Mouse (Mus musculus): Measurements from ENCODE around the gene Mrgprf.

Mrgprf gene

DNA sequence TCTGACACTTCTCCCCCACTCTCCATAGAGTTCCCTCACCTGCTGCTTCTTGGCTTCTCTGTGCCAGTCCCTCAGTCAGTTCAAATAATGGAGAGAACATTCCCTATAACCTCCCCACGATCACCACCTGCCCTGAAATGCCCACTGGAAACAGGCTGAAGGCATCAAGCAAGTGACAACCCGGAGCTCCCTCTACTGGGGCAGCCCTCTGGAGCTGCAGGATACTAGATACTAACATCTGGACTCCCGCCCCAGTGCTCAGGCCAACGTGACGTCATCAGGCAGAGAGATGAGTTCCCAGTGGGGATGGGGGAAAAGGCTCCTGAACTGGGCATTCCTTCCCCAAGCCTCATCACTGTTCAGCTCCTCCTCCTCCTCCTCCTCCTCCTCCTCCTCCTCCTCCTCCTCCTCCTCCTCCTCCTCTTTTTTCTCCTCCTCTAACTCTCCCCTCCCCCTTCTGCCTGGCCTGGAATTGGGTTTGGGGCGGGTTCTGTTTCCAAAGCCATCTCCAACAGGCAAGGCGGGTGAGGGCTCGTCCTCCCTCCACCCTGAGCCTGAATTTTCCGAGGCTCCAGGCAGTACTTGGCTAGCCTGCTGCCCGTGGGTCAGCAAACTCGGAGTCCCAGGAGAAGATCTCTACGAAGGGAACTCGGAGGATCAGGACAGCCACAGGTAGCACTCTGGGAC is at the start of gene Mrgprf:
TSS of gene Mrgprf (plus strand) at position 508 of the 687 bp plus-strand sequence.
- peak; percentile 83 for DNase-seq

DNA sequence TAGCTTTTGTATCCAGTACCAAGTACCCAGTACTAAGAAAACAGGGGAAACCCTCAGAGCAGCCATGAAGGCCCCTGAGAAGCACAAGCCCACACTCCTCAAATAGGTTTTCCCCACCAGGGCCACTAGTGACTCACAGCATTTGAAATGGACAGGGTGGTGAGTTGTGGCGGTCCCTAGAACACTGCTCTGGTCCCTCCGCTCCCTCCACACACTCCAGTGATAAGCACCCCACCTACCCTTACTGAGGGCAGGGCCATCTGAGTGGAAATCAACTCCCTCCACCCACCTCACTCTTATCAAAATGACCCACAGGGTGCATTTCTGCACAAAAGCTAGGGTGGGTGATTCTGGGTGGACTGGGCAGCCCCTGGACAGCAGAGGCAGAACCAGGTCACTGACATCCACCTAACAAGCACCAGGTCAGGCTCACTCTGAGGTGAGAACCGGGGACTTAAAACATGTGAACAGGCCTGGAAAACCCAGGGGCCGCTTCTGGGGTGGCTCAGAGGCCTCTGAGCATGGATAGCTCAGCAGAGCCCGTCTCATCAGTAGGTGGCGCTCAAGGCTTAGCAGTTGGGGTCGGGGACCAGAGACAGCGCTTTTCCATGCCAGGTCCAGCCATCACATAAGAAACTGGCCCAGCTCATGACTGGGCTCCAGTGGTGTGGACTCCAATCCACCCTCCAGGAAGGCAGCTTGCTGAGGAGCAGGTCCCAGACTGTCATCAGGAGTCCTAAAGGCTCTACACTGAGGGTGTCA is 47.7 kb upstream of the Mrgprf start:
- DNase-seq = peak; percentile 92

DNA sequence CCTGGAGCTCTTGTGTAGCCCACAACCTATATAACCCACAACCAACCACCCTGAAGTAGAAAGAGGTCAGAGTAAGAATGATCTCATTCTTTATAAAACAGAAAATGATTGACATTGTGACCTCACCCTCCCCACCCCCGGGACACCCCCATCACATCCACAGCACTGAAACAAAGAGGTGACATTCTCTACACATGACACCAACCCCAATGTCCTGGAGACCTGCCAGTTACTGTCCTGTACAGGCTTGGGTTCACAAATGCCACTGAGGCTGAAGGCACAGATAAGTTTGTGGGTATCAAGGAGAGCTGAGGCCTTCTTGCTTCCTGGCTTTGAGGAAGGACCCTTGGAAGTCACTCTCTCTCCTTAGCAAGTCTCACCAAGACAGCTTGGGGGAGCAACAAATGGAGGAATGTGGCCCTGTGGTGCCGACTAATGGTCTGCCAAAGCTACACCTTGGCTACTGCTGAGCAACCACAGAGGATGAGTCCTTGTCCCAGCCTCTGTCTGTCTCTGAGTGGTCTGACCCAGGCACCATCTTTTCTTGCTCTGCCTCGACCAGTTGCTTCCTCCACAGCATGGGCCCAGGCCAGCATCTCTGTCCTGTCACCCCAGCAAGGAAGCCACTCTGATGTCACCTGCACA is 46.5 kb upstream of the Mrgprf start:
- peak; percentile 40 for DNase-seq

GRCm38 (mm10) chr7:145256092-145256491 is 44.5 kb upstream of the Mrgprf start:
- peak; percentile 33 for DNase-seq

GRCm38 (mm10) chr7:145264202-145264601 is 36.4 kb upstream of the Mrgprf start:
- no peak for DNase-seq

- DNase-seq = no peak
These were observed 34.6 kb upstream of the Mrgprf start for GRCm38 (mm10) chr7:145266011-145266410.

- no peak for DNase-seq
These were observed 31.7 kb upstream of the Mrgprf start for GRCm38 (mm10) chr7:145268890-145269289.

GRCm38 (mm10) chr7:145270955-145271354 is 29.7 kb upstream of the Mrgprf start:
- DNase-seq = no peak

- no peak for DNase-seq
These were observed 25.1 kb upstream of the Mrgprf start for GRCm38 (mm10) chr7:145275488-145275887.

GRCm38 (mm10) chr7:145281396-145281795 is 19.2 kb upstream of the Mrgprf start:
- DNase-seq = no peak

GRCm38 (mm10) chr7:145283041-145283440 is 17.6 kb upstream of the Mrgprf start:
- no peak for DNase-seq

GRCm38 (mm10) chr7:145283487-145284187 is 17.0 kb upstream of the Mrgprf start, which contains the start of gene Tpcn2:
Gene Tpcn2, minus strand, starts transcription at chr7:145284011.
- peak; percentile 94 for DNase-seq

DNA sequence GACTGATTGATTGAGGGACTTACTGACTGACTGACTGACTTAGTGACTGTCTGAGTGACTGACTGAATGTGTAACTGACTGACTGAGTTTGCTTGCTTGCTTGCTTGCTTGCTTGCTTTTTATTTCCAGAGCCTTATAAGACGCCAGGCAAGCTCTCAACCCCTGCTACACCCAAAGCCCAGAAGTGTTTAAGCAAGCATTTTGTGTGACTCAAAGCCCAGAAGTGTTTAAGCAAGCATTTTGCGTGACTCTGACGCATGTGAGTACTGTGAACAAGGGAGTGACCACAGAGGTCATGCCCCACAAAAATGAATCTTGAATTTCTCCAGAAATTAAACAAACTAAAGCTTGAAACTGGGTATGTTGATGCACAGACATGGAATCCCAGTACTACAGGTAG is 16.3 kb upstream of the Mrgprf start:
- no peak for DNase-seq

DNA sequence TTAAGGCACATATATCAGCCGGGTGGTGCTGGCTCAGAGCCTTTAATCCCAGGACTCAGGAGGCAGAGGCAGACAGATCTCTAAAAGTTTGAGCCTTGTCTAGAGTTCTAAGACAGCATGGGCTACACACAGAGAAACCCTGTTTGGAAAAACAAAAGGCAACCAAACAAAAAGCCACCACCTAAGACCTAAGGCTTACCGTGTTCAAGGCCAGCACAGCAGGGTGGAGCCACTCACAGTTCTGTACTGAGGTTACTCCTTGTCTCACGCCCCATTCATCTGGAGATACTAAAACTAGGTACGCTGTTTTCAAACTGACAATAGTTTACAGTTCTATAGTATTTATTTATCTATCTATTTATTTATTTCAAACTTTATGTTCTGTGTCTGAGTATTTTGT is 15.2 kb upstream of the Mrgprf start:
- DNase-seq = no peak

DNA sequence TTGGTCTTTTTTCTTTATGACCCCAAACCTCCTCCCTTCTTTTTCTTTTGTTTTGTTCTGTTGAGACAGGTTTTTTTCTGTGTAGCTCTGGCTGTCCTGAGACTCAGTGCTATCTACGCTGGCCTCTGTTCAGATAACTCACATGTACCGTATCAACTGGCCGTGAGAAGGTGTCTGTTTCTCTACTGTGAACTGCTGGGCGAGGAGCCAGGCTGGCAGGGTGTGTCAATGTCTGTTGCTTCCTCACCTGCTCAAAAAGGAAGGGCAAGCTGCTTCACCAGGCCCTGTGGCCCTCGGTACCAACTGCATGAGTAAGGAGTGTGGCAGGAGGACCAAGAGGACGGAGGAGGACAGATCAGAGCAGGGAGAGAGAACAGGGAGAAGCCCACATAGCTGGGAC is 13.2 kb upstream of the Mrgprf start:
- peak; percentile 82 for DNase-seq

- DNase-seq = peak; percentile 70
These were observed 11.3 kb upstream of the Mrgprf start for GRCm38 (mm10) chr7:145289302-145289701.

- no peak for DNase-seq
These were observed 8.8 kb upstream of the Mrgprf start for GRCm38 (mm10) chr7:145291847-145292246.

- no peak for DNase-seq
These were observed 7.9 kb upstream of the Mrgprf start for GRCm38 (mm10) chr7:145292726-145293125.

DNA sequence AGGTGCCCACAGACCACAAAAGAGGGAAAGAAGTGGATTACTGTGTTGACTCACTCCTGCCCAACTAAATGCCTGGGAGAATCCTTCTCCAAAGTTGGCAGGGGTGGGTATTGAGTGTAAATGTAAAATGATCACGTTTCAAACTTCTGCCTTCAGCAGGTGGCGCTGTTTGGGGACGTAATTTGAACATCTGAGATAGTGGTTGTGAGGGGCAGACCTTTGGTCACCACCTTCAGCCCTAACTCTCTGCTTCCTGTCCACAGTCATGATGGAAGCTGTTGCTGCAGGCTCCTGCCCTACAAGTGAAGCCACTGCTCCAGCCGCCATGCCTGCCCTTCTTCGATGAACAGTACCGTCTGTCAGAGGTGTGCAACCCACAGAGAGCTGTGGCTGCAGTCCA is 6.8 kb upstream of the Mrgprf start:
- no peak for DNase-seq

GRCm38 (mm10) chr7:145298666-145299490 is 1.8 kb upstream of the Mrgprf start:
- peak; percentile 64 for DNase-seq

DNA sequence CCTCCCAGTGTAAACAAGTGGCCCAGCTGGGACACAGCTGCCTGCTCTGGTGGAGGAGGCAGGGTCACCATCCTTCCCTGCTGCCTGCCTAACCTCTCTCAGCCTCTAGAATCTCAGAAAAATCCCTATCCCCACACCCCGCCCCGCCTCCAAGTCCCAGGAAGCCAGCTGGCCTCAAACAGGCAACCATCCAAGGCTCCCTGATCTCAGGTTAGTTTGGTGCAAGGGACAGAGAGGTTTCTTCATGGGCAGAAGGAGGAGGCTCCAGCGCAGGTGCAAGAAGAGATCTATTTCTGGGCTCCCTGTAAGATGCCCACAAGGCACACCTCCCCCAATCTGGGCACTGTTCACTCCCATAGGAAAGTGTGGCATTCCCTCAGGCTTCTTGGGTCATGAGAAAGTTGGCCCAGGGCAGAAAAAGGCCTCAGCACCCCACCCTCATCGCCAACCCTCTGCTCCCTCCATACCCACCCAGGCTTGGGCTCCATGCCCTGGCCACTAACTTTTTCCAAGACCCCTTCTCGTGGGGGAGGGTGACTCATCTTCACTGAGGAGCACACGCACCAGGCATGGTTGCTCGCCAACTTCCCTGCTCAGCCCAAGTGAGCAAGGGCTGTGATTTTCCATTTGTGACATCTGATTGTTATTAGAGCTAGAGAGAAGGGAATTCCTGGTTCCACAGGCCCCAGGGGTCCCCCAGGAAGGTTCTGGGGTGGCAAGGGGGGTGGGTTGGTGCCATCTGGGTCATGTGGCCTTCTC is 887 bp upstream of the Mrgprf start:
- peak; percentile 87 for DNase-seq

DNA sequence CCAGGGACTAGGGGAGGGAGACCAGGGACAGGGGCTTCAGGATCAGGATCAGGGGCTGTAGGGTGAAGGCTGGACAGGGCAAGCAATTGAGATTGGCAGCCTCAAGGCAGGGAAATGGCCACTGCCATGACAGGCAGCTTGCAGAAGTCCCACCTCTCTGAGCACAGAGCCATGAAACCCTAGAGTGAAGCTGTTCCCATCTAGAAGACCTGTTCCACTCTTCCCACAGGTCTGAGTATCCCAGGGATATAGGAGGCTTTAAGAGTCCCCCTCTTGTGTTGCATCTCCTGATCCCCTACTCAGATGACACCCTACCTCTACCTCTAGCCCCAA is 346 bp downstream of the Mrgprf start:
- DNase-seq = no peak
